In the genomic region with DNA sequence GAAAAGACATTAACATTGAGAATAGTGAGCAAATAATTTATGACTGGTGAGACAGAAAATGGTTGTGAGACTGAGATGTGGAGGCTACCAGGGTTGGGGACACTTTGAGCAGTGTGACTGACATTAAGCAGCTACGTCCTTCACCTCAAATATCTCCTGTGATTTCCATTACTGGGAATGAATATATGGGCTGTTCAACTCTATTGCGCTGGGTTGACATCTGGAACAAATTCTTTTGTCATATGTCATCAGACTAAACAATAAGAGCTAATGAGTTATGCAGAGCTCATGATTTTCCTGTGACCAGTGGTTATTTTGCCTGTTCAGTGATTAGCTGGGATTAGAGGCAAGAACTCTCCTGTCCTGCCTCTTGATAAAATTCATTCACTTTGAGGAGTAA, we compare ENCODE assay signal across 13 mouse cellular contexts.
"Had no signal": no experiment of that assay in that cellular context is flagged by ENCODE, and none has a peak within 500 bp of the region (broad histone marks: within the 10 kb centered on the region; RNA-seq: fewer than 3 reads in every experiment).

No protein-coding gene starts in this region.

- ATAC-seq: midbrain, embryonic 13.5 days had no signal

- H3K9ac ChIP-seq: kidney, embryonic 15.5 days; limb, embryonic 13.5 days; liver, embryonic 14.5 days; midbrain, embryonic 13.5 days; neural tube, embryonic 12.5 days had no signal

- H3K36me3 ChIP-seq: kidney, embryonic 15.5 days; limb, embryonic 13.5 days; midbrain, embryonic 13.5 days; neural tube, embryonic 12.5 days had no signal

- H3K27me3 ChIP-seq: kidney, embryonic 15.5 days; limb, embryonic 13.5 days; midbrain, embryonic 13.5 days; neural tube, embryonic 12.5 days had no signal

- H3K27ac ChIP-seq: kidney, embryonic 15.5 days; limb, embryonic 13.5 days; liver, embryonic 14.5 days; midbrain, embryonic 13.5 days; neural tube, embryonic 12.5 days had no signal

- H3K9me3 ChIP-seq: kidney, embryonic 15.5 days; limb, embryonic 13.5 days; midbrain, embryonic 13.5 days; neural tube, embryonic 12.5 days had no signal

- H3K4me2 ChIP-seq: kidney, embryonic 15.5 days; limb, embryonic 13.5 days; midbrain, embryonic 13.5 days; neural tube, embryonic 12.5 days had no signal

- H3K4me1 ChIP-seq: kidney, embryonic 15.5 days; midbrain, embryonic 13.5 days; neural tube, embryonic 12.5 days had no signal

- H3K4me3 ChIP-seq: kidney, embryonic 15.5 days; limb, embryonic 13.5 days; midbrain, embryonic 13.5 days; neural tube, embryonic 12.5 days had no signal

- DNase-seq: kidney, adult 2 months; kidney, postnatal 14 days; layer of hippocampus, adult 9-11 months; layer of hippocampus, postnatal 36 days; lung, adult 18-20 months; right cerebral cortex, adult 18-20 months; right cerebral cortex, postnatal 25 days; thymus, postnatal 4 days had no signal
